ENCODE assay signal across 24 mouse cellular contexts in the genomic region with DNA sequence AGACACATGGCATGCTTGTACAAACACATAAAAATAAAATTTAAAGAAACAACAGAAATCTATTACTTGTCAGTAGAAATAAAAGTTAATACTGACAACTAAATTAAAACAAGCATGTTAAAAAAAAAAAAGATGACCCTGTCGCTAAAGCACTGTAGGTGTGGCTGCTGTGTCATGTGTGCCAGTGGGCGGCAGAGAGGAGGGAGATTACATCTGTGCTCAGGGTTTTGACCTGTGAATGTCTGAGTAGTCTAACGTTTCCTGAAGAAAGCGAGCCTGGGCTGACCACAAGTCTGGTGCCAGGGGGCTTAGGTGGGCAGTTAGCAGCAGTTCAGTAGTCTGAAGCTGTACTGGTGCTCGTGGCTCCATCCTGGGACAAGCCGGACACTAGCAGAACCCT.
DNase-seq lines count a peak whose midpoint lies in the region; ATAC-seq and TF ChIP-seq lines count a peak whose summit lies in the region.
"Had no signal": no experiment of that assay in that cellular context is flagged by ENCODE, and none has a peak within 500 bp of the region (broad histone marks: within the 10 kb centered on the region; RNA-seq: fewer than 3 reads in every experiment).

No protein-coding gene starts in this region.

- H3K27ac ChIP-seq in heart, embryonic 12.5 days (ENCODE audit: poor library complexity, severe bottlenecking) = no peak overlapping the region
- H3K27ac ChIP-seq in ES-E14 (ENCODE audit: insufficient read depth, low read depth, low read length, poor library complexity, severe bottlenecking) = no peak overlapping the region
- H3K27ac ChIP-seq in embryonic facial prominence, embryonic 10.5 days (replicated peaks) = 0 out of 2 replicates have a peak overlapping the region, but pooled peaks have one; percentile 35
- H3K27ac ChIP-seq: embryonic facial prominence, embryonic 13.5 days; embryonic facial prominence, embryonic 15.5 days; forebrain, embryonic 12.5 days; forebrain, embryonic 15.5 days had no signal

- no peaks in the 10 kb centered on the region; the same call in 1 of the 2 replicates for H3K36me3 ChIP-seq in heart, embryonic 12.5 days
- H3K36me3 ChIP-seq in ES-E14 (ENCODE audit: control insufficient read depth, insufficient read depth, low read length, poor library complexity, severe bottlenecking) = no peaks in the 10 kb centered on the region
- no peaks in the 10 kb centered on the region for H3K36me3 ChIP-seq in embryonic facial prominence, embryonic 10.5 days (replicated peaks)
- H3K36me3 ChIP-seq: embryonic facial prominence, embryonic 13.5 days; embryonic facial prominence, embryonic 15.5 days; forebrain, embryonic 12.5 days; forebrain, embryonic 15.5 days had no signal

- in situ Hi-C loops in ES-E14 (cut with MboI; ENCODE audit: low sequenced_read_pairs in 2 of 2, unreplicated experiment in 2 of 2) = no loop called here

- no peak overlapping the region for H3K4me3 ChIP-seq in heart, embryonic 12.5 days
- no peak overlapping the region for H3K4me3 ChIP-seq in ES-E14 (ENCODE audit: insufficient read depth in 1 of 2, low read depth in 1 of 2, low read length in 2 of 2, poor library complexity in 1 of 2, severe bottlenecking in 1 of 2)
- no peak overlapping the region for H3K4me3 ChIP-seq in embryonic facial prominence, embryonic 10.5 days
- H3K4me3 ChIP-seq: embryonic facial prominence, embryonic 13.5 days; embryonic facial prominence, embryonic 15.5 days; forebrain, embryonic 12.5 days; forebrain, embryonic 15.5 days had no signal

- H3K27me3 ChIP-seq in heart, embryonic 12.5 days (replicated peaks) = no peaks in the 10 kb centered on the region
- no peaks in the 10 kb centered on the region for H3K27me3 ChIP-seq in embryonic facial prominence, embryonic 10.5 days (replicated peaks; ENCODE audit: low read depth, poor library complexity, severe bottlenecking)
- H3K27me3 ChIP-seq: embryonic facial prominence, embryonic 13.5 days; embryonic facial prominence, embryonic 15.5 days; forebrain, embryonic 12.5 days; forebrain, embryonic 15.5 days; Patski had no signal

- no peaks in the 10 kb centered on the region for H3K9me3 ChIP-seq in heart, embryonic 12.5 days (replicated peaks)
- no peaks in the 10 kb centered on the region for H3K9me3 ChIP-seq in ES-E14 (ENCODE audit: control insufficient read depth, insufficient read depth, low read depth, low read length)
- H3K9me3 ChIP-seq in embryonic facial prominence, embryonic 10.5 days = no peaks in the 10 kb centered on the region
- H3K9me3 ChIP-seq: embryonic facial prominence, embryonic 13.5 days; embryonic facial prominence, embryonic 15.5 days; forebrain, embryonic 12.5 days; forebrain, embryonic 15.5 days; G1E had no signal

- H3K4me2 ChIP-seq in heart, embryonic 12.5 days = no peak overlapping the region
- H3K4me2 ChIP-seq: embryonic facial prominence, embryonic 13.5 days; embryonic facial prominence, embryonic 15.5 days; forebrain, embryonic 12.5 days; forebrain, embryonic 15.5 days had no signal

- 0 out of 2 replicates have a peak overlapping the region, but pooled peaks have one; percentile 28 for H3K9ac ChIP-seq in heart, embryonic 12.5 days
- H3K9ac ChIP-seq in ES-E14 (ENCODE audit: insufficient read depth, low read depth, low read length, poor library complexity, severe bottlenecking) = peak overlapping the region; percentile 31; the same call in 1 of the 2 replicates
- H3K9ac ChIP-seq: embryonic facial prominence, embryonic 13.5 days; embryonic facial prominence, embryonic 15.5 days; forebrain, embryonic 12.5 days; forebrain, embryonic 15.5 days; forebrain, postnatal 0 days had no signal

- H3K4me1 ChIP-seq in heart, embryonic 12.5 days (replicated peaks) = peaks cover 30% of the 10 kb centered on the region
- no peaks in the 10 kb centered on the region for H3K4me1 ChIP-seq in ES-E14 (ENCODE audit: control insufficient read depth in 2 of 2, insufficient read depth in 2 of 2, low read length in 2 of 2, poor library complexity in 1 of 2)
- peaks cover 23% of the 10 kb centered on the region for H3K4me1 ChIP-seq in embryonic facial prominence, embryonic 10.5 days

- DNase-seq in heart, postnatal 36 days = no peak
- DNase-seq in ES-E14 (ENCODE audit: low read depth, low spot score) = no peak
- no peak for DNase-seq in embryonic facial prominence, embryonic 10.5 days (ENCODE audit: low spot score)
- DNase-seq in frontal cortex, postnatal 14 days (ENCODE audit: low spot score in 2 of 2) = no peak
- no peak for DNase-seq in kidney, adult 18-20 months
- DNase-seq: adrenal gland, adult 8-10 months; adrenal gland, postnatal 14 days; adrenal gland, postnatal 36 days; cerebellum, adult 11-12 months; cerebellum, adult 2 months; cerebellum, adult 9-10 months; cerebellum, postnatal 10 days; cerebellum, postnatal 25 days; forebrain, postnatal 0 days had no signal

- no peak for ATAC-seq in heart, embryonic 12.5 days (ENCODE audit: insufficient number of reproducible peaks, low FRiP score)
- ATAC-seq in megakaryocyte progenitor cell, adult 5-6 weeks (replicated peaks; ENCODE audit: poor library complexity) = peak; percentile 52
- ATAC-seq in erythroblast, adult 5-6 weeks (replicated peaks; ENCODE audit: low FRiP score, poor library complexity, severe bottlenecking) = no peak
- ATAC-seq: activated CD4-positive, CD25-positive, alpha-beta regulatory T cell, adult 4 months; forebrain, embryonic 15.5 days; forebrain, postnatal 0 days; Patski had no signal

- WGBS in heart, embryonic 12.5 days = 87% methylated on average over 6 of the region's 6 CpGs
- WGBS in embryonic facial prominence, embryonic 10.5 days = 84% methylated on average over 6 of the region's 6 CpGs

- intact Hi-C loops in heart, postnatal 36 days (cut with DNase I) = no loop called here

TF ChIP-seq in ES-E14, 5 proteins besides CTCF, POLR2A, EP300 and RAD21:
- TF ChIP-seq CHD2 (IDR thresholded peaks at IDR 0.05; ENCODE audit: low read depth, low read length) (no peak), HCFC1 (IDR thresholded peaks at IDR 0.05; ENCODE audit: borderline replicate concordance, insufficient read depth, low read length) (no peak), ZNF384 (IDR thresholded peaks at IDR 0.05; ENCODE audit: low read depth, low read length) (no peak), MAFK (IDR thresholded peaks at IDR 0.05; ENCODE audit: insufficient read depth, low read depth, low read length) (no peak), ZC3H11A (IDR thresholded peaks at IDR 0.05; ENCODE audit: borderline replicate concordance, low read depth, low read length) (no peak)
TF ChIP-seq in ES-E14: peak in this region for 0.
